Mouse (Mus musculus): ENCODE measurements around the gene Efcab12.

GRCm38 (mm10) chr6:115760982-115761381, 77.2 kb downstream of the Efcab12 start:
- TF ChIP-seq CTCF (conservative IDR thresholded peaks at IDR 0.05; ENCODE audit: low read length) = no peak
- no peak for TF ChIP-seq POU5F1 (IDR thresholded peaks at IDR 0.05; ENCODE audit: borderline replicate concordance, low read length)
- TF ChIP-seq NANOG (IDR thresholded peaks at IDR 0.05; ENCODE audit: borderline replicate concordance, low read length) = no peak

Measured in E14TG2a.4 (cell line).